Mouse (Mus musculus) left cerebral cortex, adult 11 months (tissue): ENCODE measurements around the gene Cactin.
A peak's percentile ranks its signal among the peaks of the same experiment; 100 is the strongest.

Source experiments
- DNase-seq: peaks from one replicate; pipeline ENCODE4 v3.0.0; 2022; ENCODE audit warnings: low spot score

Cactin gene

DNA sequence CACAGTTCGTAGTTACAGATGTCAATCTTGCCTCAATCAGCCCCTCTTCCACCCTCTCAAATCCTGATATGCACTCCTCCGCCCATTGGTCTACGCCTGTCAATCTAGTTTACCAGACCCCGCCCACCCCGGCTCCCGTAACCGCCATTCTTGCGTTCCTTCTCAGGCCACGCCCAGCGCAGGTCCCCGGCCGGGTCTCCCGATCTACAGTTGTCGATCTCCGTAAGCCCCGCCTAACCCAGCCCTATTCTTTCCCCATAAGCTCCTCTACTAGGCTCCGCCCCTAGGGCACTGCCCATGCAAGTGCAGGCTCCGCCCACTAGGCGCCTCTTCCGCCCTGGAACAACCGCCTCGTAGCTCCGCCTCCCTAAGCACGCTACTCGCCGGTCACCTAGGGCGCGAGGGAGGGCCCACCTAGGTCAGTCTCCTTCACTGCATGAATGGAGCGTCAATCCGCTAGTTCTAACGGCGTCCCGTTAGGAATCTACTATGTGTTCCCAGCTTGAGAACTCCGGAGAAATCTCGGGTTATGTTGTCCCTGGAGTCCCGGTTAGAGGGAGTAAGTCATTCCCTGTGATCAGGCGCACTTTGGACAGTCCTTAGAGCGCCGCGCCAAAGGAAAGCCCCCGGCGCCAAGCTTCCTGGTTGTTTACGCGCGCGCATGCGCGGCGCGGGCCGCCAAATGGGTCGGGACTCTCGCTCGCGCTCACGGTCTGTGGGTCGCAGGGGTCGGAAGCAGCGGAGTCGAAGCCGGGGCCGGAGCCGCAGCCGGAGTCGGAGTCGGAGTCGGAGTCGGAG lies at the start of gene Cactin:
Cactin (plus strand) TSS at position 554 of the 798 bp plus-strand sequence.
- peak; percentile 100 for DNase-seq

DNA sequence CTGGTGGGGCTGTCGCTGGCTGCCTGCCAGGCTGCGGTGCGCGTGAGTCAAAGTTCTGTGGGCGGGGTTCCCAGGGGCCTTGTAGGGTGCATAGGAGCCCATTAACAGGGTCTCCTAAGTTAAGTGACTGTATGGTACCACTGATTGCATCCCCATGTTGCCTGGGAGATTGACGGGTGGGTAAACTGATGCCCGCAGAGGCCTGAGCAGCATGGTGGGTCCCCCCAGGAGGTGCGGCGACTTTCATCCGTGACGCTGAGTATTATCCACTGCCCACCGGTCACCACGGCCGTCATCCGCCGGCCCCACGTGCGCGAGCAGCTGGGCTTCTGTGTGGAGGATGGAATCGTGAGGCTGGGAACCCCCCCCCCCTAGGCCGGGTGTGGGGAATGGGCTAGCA lies 48.5 kb upstream of the Cactin start:
- DNase-seq, result no peak

DNA sequence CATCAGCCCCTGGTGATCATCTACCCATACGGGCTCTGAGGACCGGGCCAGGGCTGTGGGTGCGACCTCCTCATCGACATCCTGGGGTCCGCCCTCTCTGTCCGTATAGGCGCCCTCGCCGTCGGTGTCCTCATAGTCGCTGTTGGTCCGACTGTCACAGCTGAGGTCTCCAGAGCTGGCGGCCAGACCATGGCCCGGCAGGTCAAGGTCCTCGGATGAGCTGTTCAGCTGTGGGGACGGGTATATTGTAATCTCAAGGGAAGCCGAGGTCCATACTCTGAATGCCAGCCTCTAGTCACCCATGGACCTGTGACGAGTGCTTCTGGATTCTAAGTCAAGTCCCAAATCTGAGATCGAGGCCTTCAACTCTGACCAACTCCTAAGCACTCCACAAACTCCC lies 47.1 kb upstream of the Cactin start:
- DNase-seq, result no peak

DNA sequence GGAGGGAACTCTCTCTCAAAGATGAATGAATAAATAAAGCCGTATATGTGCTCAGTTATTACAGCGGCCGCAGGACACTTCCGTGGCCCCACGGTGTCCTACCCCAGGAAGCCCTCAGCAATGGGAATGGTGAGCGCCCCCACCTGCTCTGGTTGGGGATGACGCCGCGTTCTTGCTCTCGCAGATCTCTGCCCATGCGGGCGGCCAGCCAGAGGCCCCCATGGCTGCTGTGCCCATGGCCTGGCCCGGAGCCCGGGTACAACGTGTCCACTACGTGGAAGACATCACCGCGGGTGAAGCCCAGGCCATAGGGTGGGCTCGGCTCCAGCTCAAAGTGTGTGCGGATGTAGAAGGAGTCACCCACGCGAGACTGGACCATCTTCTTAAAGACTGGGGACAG lies 43.2 kb upstream of the Cactin start:
- no peak for DNase-seq

DNA sequence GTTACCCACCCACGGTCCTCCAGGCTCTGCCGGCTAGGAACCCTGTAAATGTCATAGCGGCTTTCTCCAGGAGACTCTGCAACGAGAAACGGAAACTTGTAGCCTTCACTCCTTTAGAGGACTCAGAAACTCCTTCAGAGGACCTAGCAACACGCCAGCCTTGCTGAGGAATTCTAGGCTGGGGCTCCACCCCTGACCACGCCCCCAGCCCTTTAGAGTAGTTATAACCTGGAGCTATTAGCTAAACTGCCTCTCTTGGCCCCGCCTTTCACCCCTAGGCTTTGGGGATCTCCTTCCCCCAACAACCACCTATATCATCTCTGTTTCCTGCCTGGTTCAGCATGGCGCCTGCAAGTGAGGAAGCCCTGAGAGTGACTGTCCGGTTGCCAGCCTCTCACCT lies 41.4 kb upstream of the Cactin start:
- no peak for DNase-seq

DNA sequence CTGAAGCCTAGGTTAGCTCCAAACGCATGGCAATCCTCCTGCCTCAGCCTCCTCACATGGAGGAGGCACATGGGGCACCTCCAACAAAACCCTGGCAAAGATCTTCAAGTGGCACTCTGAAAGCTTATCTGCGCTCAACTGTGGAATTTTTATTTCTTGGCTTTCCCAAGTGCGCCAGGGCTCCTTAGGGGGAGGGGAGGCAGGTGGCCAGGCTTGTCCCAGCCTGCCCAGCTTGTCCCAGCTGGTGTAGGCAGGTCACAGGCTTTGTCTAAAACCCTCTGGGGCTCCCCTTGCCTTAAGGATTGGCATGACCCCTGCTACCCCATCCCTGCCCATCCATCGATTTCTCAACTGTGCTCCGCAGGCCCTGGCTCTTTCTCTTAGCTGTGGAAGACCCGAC lies 36.7 kb upstream of the Cactin start:
- no peak for DNase-seq

DNA sequence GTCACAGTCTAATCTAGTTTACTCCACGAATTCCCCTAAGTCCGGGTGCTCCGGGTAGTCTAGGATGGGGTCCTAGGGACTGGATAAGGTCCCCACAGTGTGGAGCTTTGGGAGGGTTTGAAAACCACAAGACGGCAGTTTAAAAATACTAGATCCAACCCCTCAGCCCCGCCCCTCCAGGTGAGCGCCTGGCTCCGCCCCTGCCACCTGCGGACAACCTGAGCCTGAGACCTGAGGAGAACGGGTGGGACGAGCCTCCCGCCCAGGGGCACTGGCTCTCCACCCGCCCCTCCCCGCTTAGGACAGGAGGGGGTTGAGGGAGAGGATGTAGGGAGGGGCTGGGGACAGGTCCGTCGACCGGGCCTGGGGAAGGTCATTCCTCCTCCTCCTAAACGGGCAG lies 36.2 kb upstream of the Cactin start:
- DNase-seq, result no peak

DNA sequence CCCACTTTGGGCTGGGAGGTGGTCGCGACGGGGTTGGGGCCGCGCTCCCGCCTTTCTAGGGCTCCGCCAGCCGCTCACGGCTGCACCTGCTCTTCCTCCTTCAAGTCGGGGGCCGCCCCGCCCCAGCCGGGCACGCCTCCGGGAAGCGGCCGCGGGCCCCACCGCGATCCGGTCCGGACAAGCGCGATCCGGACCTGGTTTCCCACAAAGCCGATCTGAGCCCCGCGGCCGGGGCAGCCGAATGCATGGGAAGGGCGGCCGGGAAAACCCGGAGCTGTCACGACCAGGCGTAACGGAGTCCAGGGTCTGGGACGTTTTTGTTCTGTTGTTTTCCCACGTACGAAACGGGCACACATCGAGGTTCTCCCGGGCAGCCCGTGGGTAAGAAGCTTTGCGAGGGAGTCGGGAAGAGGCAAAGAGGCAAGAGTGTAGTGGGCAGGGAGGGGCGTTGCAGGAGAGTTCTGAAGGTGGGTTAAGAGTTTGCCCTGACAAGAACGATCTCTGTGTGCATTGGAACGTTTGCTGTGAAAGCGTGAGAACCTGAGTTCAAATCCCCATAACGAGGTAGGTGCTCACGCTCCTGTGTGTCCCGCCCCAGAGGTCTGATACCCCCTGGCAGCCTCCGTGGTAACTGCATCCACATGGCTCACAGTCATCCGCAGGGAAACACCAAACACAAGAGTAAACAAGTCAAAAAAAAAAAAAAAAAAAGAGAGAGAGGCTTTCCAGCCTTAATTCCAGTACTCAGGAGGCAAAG lies 35.0 kb upstream of the Cactin start:
- no peak for DNase-seq

DNA sequence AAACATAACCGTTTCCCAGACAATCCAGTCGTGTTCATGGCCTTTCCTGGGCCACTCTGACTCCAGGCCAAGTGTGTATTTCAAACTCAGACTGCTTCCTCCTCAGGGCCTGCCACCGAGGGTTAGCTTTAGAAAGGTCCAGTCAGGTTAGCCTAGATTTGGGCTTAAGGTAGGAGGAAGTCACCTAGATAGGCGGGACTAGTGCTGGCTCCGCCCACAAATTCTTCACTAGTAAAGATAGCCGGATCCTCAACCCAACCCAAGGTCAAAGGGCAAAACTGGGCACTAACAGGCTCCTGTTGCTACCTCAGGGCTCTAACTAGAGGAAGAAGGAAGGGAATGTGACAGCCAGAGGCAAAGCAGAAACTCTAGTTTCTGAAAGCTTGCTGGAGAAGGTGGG lies 34.3 kb upstream of the Cactin start:
- DNase-seq, result no peak

DNA sequence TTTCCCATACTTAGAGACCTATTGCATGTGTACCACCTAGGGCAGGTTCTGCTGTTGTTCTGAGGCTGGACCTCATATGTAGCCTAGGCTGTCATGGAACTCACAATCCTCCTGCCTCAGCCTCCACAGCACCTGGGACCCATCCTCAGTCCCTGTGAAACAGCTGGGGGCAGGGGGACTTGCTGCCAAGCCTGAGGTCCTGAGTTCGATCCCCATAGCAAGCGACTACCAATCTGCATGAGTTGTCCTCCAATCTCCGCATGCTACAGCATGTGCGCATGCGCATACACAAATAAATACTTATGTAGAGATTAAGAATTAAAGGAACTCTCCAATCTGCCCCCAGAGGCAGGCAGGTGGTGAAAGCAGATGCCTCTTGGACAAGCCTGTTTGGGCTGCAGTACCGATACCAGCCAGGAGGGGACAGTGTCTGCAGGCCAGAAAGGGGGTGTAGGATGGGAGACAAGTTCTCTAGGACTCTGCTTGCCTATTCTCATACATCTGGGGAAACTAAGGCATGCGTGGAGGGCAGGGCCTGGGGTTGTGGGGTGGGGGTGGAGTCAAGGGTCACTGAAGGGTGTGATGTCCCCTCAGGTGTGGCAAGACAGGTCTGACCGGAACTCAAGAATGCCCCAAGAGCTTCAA lies 33.3 kb upstream of the Cactin start:
- no peak for DNase-seq

DNA sequence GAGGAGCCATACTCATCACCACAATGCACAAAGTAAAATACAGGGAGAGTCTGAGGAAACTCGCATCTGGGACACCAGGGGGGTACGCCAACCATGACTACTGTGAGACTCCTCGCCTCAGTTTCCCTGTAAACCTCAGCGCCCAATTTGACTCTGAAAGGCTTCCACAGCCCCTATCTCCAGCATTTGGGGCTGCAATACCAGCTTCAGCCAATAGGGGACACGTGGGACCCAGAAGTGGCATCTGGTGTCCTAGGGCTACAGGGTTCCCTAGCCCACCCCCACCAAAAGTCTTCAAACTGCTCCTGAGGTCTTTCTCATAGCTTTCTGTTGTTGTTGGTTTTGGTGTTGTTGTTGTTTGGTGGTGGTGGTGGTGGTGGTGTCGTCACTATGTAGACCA lies 32.3 kb upstream of the Cactin start:
- DNase-seq, result no peak

DNA sequence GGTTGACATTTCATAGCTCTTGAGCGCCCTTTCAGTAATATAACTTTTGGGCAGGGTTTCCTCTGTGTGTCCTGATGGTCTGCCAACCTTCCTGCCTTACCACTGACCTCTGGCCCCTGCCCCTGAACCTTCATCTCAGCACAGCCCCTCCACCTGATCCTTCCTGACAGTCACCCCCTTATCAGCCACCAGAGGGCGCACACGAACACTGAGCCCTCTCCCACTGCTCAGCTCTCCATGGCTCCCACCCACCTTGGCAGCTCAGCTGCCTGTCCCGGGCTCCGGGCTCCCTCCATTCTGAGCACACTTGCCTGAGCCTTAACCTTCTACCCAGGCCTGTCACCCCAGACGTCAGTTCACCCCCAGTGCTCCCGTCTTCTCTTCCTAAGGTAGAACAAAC lies 31.6 kb upstream of the Cactin start:
- DNase-seq, result no peak

DNA sequence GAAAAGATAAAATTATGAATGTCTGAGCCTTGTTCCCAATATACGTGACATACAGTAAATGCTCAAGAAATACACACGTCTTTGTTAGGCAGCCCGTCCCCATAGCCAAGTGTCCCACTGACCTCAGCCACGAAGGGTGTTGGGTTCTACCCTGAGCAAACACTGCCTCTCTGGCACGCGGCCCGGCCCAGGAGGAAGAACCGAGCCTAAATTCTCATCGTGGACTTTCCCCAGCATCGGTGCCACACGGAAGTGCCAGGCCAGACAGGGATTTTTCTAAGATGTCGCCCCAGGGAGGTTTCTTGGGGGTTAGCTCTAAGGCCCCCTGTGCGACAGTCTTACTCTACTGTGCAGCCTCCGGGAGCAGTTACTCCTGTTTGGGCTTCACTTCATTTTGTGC lies 31.1 kb upstream of the Cactin start:
- no peak for DNase-seq

DNA sequence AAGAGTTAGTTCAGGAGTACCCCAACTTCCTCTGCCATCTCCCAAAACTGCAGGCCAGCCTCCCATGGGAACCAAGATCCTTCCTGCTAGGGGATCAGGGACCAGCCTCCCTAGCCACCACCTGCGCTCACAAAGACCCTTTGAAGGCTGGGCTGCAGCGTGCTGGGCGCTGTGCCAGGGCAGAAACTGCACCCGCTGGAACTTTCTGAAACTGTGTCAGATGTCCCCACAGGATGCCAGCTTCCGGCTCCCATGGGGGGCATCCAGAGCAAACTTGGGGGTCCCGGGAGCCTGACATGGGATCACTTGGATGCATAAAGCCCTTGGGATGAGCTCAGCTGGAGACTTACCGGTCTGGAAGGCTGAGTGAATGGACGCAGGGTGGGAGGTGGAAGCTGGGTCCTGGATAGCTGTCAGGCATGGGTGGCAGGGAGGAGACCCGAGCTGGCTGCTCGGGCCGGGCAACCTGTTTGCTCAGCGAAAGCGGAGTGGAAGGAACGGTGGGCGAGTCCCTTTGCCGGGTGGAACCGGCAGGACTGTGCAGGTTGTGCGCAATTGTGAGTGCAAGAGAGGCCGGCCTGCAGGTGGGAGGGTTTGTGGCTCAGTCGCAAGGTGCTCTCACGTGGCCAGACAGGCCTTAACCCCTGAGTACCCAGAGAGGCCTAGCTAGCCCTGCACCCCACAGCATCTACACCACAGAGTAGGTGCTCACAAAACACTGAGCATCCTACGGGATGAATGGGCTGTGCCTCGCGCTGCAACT lies 30.0 kb upstream of the Cactin start:
- DNase-seq, result no peak

DNA sequence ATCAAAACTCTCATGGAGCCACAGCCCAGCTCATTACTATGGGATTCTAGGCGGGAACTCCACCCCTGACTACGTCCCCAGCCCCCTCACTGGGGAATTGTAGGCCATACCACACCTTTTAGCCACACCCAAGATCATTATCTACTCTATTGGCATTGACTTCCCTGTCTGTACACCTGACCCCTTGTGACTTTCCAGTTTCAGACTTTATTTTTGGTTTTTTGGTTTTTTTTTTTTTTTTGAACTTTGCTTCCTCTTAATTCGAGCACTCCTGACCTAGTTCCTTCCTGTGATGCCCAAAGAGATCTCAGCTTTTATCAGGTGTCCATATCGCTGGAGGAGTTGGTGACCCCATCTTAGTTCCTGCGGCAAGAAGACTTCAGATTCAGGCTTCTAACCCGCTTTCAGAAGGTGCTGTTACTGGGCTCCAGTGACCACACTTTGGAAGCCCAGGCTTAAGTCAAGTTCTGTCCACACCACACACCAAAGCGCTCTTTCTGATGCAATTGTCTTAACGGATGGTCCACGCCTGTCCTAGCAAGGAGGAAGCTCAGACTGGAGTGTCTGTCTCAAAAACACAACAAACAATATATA lies 29.3 kb upstream of the Cactin start, which contains the start of gene Tjp3:
Tjp3 (minus strand) TSS at position 71 of the 594 bp plus-strand sequence.
- no peak for DNase-seq

DNA sequence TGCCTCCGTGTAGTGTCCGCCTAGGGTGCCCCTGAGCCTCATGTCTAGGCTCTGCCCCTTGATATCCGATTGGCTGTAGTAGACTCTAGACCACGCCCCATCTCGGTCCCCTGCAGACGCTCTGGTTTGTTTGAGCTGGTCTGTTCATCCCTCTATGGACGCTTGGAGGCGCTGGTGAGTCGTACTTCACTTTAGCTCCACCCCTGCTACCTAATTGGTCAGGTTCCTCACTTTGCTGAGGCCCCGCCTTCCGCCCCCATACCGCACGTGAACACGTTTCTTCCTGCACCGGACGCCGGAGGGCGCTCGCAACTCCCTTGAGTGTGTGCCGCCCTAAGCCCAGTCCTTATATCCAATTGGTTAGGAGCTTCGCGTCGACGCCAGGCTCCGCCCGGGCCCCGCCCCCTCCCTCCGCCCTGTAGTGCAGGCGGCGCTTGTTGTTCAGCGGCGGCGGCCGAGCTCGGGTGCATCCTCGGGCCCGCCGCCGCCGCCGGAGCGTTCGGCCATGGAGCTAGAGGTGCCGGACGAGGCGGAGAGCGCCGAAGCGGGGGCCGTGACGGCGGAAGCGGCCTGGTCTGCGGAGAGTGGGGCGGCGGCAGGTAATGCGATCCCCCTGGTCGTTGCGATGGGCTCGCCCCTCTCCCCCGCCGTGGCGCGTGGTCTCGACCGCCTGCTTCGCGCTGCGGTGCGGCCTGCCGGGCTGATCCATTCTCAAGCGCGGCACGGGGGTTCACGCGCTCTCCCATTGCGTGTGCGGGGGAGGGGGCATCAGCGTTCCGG lies 28.2 kb upstream of the Cactin start, which contains the start of gene Pip5k1c:
Pip5k1c (plus strand) TSS at position 410 of the 780 bp plus-strand sequence.
- peak; percentile 100 for DNase-seq

DNA sequence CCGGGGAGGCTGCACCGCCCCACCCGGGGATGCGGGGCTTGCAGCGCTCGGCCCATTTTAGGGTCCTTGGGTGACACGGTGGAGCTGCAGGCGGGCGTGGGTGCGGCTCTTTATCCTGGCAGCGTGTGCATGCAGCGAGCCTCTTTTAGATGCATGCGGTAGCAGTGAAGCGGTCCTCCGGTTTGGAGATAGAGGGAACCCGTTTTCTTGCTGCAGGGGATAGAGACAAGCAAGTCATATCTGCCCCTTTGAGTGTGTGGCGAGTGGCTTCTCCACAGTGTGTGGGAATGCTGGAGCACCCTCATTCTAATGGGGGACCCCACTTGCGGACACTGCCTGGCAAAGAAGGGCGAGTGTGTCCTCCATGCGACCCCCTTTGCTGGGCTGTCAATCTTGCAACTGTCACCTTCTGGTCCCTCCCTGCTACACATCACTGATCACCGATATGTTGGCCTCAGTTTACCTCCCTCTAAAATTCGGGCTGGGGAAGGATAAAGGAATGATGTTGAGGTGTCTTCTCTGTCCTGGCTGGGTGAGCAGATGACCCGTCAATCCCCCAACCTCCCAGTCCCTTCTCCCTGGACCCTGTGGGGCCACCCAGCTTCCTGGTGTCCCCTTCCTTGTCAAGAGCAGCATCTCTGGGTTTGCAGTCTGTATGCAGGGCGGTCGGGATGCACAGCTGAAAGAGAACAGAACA lies 27.4 kb upstream of the Cactin start:
- no peak for DNase-seq

DNA sequence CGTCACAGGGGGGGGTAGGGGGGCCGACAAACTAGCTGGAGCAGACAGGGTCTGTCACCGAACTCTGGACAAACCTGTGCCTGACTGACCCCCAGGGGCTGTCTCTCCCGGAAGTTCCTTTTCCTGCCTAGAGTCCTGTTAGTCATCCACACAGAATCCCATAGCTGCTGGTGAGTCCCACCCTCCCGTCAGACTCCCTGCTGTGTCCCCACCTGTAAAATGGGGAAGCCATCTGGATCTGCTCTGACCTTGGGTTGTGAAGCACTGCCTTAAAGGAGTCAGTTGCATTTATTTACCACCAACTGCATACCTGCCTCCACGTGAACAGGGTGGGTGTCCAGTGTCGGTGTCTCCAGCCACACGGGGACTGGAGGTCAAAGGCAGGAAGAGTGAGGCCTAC lies 26.5 kb upstream of the Cactin start:
- no peak for DNase-seq

DNA sequence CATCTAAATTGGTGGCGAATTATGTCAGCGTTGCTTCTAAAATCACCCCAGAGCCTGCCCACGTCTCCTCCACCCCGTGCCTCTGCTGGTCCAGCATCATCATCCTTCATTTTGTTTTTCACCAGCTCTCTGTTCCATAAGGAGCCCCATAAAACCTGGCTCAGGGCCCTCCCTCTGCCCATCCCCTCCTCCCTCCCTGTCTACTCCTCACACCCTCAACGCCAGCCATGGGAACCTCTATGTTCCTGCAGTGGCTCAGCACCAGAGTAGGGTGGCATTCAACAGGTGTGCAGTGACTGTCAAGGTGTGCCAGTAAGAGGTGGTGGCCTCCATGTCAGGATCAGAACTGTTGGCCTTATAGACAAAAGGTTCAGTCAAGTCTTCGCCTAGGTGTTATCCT lies 25.7 kb upstream of the Cactin start:
- DNase-seq, result no peak

DNA sequence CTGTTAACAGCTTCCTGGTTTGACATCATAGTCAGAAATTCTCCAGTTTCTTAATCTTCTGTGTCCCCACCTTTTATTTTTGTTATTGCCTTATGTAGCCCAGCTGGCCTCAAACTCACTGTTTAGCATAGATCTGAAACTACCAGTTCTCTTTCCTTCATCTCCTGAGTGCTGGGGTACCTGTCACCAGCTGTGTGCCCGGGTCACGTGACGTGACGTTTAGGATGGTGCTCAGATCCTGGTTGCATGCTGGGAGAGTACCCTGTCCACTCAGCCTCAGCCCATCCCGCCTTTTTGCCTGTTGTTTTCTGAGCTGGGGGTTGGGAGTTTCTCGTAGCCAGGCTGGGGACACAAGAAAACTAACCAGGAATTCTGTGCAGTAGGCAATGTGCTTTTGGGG lies 23.7 kb upstream of the Cactin start:
- DNase-seq, result no peak
